Mouse (Mus musculus): ENCODE results near the gene Ulk4.
A peak's percentile ranks its signal among the peaks of the same experiment; 100 is the strongest.

Gene Ulk4

DNA sequence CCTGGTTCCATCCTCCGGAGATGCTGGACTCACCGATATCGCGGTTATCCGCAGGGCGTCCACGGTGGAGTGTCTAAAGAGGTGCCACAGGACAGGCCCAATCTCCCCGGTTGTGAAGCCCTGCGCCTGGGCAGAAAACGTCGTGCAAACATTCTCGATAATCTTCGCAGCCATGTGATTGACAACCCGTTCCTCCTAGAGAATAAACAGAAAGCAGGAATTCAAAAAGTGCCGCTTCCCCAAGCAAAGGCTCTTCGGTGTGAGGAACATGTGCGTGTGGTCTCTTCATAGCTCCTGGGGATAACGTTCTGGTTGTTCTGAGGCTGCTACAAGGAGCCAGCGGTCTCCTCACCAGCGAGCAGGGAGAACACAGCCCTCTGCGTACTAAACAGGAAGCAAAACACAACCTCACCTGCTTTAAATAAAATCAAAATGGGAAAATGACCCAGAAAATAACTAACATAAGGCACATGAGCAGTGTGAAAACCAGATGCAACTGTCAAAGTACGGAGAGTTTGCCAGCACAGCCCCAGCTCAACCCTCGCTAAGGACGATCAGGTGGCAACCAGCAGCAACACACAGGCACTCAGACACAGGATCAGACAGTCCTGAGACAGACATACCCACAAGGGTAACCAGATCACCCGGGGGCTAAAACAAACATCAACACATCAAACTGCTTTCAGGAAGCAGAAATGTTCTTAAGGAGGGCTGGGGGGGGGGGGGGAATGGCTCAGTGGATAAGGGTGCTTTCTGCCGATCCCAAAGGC, 84.2 kb downstream of the Ulk4 start:
- DNase-seq (ENCODE audit: low spot score in 2 of 2) = no peak

DNA sequence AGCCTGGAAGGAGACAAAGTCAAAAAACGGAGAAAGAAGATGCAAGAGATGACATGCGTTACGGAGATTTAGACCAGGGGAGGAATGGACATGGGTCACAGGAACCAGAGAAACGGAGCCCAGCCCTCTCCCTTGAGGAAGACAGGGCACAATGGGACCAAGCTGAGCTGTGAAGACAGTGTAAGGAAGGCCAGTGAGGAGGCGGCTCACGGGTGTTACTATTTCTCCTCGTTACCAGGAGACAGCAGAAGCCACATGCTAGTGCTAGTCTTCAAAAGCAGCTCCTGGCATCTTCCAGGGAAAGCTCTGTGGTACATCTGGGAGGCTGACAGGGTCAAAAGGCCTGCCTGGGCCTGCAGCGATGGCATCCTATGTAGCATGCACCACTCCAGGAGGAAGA, 89.2 kb downstream of the Ulk4 start:
- DNase-seq (ENCODE audit: low spot score in 2 of 2) = no peak

DNA sequence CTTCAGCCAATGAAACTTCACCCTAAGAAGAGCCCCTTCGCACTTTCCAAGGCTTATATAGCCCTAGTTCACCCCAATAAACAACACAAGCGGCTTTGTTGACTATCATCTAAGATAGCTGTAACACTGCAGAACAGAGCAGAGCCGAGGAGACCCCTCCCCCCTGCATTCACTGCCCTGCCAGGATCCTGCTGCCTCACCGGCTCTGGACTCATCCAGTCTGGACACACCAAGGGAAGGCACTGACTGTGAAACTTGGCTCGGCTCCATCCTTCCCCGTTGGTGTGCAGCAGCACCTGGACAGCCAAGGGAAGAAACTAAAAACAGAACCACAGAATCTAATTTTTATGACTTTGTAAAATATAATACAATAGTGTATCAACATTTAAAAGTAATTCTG, 91.2 kb downstream of the Ulk4 start:
- DNase-seq (ENCODE audit: low spot score in 2 of 2) = no peak

DNA sequence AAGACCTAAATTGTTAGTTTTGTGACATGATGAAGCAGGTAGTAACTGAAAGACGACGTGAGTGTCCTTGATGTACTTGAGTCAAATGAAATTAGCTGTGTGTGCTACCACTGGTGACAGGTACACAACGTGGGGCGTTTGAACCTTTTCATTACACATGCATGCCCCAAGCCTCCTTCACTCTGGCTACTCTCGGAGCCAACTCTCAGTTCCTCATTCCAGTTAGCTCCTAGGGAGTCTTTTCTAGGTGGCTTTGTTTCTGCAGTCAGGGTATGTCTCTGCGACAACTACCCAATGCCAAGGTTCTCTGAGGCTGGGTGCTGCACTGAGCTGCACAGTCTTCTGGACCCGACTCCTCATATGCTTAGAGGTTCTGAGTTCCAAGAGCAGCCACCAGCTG, 100.6 kb downstream of the Ulk4 start:
- no peak for DNase-seq (ENCODE audit: low spot score in 2 of 2)

DNA sequence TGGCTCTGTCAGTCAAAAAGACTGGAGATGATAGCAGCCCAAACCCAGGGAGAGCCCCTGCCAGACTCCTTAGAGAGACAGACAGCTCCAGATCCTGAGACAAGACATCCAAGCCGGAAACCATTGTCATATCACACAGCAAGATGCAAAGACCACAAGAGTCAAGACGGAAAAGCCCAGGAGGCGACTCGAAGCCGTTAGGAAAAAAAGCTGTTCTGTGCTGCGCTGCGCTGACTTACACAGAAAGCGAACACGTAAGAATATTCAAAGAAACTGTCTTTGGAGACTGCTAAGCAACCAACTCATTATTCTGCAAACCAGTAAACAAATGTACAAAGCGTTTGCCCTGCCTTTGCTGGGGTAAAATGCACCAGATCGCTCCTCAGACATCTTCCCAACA, 101.8 kb downstream of the Ulk4 start:
- no peak for DNase-seq (ENCODE audit: low spot score in 2 of 2)

DNA sequence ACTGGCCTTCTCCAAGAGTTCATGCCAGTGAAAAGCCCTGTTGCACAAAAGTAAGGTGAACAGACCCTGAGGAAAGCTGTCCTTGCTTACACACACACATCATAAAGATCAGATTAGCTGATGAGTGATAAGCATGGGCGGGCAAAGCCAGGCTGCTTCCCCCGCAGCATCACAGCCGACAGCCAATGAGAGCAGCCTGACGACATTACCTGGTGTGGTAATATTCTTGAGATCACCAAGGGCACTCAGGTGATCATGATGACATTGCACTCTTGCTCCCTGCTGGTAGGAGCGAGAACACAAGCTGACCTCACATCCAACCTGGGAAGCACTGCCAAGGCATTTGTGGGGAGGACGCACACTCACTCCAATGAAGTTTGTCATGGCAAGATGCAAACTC, 104.9 kb downstream of the Ulk4 start:
- no peak for DNase-seq (ENCODE audit: low spot score in 2 of 2)

DNA sequence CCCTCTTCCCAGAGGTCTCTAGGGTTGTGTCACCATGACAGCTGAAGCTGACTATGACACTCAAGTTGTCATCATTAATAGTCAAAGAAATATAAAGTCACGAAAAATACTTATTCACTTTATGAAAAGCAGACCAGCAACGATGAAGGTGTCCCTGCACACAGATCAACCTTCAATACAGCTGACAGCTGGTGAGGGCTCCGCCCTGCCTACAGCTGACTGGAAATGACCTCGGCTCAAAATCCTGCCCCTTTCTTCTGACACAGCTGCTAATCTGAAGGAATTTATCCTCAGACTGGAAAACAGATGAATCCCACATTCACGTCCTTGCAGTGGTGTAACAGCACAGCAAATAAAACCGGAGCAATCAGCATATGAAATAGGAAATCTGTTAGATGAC, 105.4 kb downstream of the Ulk4 start:
- DNase-seq (ENCODE audit: low spot score in 2 of 2) = no peak

DNA sequence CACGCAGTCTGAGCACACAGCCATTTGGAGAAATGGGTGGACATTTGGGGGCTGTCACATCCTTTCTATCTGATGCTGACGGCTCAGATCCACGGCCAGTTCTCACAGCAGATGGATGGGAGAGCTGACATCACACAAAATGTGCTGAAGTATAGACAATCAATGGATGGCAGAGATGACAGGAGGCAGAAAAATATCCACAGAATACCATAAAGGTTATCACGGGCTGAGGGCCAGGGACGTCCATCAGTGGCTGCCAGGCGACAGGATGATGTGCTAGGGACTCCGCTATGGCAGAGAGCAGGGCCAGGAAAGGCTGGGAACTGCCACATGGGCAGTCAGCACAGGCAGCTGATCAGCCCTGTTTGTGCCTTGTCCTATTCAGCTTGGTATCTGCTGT, 112.4 kb downstream of the Ulk4 start:
- no peak for DNase-seq (ENCODE audit: low spot score in 2 of 2)

DNA sequence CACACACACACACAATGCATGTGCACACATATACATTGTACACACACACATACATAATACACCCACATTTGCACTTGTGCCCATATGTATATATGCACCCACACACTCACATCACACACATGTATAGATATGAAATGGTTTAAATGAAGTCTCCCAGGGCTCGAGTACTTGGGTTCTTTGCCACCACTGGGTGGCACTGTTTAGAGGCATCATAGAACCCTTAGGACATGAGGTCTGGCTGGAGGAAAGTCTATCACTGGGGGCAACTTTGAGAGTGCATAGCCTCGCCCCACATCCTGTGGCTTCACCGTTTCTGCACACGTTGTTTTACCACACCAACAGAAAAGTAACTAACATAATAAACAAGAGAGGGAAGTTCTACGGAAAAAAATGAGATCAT, 114.2 kb downstream of the Ulk4 start:
- no peak for DNase-seq (ENCODE audit: low spot score in 2 of 2)

DNA sequence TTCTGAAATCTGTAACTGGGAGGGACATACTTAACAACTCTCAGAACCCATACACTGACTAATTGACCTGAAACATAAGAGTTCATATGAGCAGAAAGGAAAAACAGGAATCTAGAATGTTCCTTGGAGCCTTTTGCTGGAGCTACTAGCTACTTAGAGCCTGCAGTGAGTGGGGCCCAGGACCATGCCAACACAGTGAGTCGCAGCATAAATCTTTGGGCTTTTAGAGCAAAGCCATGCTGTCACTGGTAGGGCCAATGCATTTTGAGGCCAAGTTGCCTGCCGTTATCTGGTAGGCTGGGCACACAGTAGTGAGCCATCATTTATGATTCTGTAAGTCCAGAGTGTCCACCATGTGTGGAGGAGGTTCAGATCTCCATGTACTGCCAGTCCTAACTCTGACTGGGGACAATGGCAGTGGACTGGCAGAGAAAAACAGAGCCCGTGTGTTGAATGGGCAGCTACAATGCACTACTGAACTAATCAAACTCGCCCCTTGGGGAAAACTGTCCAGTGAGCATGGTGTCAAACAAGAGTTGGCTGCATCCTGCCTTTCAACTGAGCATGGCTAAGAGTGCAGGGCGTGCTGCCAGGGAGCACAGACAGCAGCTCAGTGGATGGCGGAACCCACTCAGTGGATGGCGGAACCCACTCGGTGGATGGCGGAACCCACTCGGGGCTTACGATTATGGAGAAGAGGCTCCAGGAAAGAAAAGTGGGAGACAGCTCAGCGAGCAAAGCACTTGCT, 115.0 kb downstream of the Ulk4 start:
- no peak for DNase-seq (ENCODE audit: low spot score in 2 of 2)

DNA sequence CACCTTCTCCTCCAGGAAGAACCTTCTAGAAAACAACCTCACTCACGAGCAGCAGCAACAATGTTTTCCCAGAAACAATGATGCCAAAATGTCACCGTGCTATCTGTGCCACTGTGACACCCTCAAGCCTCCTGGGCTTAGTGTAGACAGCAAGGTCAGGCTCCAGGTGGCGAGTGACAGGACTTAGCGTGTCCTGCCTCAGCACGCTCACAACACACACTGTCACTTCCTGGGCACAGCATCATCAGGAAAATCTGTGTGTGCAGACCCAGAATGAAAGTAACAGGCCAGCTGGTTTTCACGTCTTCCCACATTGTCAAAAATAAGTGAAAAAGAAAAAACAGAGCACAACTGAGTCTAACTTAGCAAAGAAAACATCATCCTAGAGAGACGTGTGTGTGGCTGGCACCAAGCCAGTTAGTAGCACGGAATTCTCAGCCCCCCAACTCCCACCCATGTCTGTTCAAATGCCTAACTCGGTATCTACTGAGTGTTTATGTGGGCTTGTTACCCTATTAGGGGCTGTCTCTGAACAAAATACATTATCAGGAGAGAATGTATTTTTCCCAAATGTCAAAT, 120.7 kb downstream of the Ulk4 start:
- no peak for DNase-seq (ENCODE audit: low spot score in 2 of 2)

DNA sequence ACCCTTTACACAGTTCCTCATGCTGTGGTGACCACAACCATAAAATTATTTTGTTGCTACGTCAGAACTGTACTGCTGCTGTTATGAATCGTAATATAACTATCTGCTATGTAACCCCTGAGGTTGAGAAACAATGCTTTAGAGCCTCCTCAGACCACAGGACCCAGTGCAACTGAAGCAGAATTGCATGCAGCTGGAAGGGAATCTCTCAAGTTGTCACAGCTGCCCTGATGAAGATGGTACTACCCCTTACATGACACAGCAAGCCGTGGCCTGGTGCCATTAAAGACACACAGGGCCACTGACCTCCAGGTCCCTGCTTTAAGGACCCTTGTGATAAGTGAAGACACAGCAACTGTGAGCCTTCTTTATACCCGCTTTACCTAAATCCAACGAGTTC, 123.7 kb downstream of the Ulk4 start:
- no peak for DNase-seq (ENCODE audit: low spot score in 2 of 2)

DNA sequence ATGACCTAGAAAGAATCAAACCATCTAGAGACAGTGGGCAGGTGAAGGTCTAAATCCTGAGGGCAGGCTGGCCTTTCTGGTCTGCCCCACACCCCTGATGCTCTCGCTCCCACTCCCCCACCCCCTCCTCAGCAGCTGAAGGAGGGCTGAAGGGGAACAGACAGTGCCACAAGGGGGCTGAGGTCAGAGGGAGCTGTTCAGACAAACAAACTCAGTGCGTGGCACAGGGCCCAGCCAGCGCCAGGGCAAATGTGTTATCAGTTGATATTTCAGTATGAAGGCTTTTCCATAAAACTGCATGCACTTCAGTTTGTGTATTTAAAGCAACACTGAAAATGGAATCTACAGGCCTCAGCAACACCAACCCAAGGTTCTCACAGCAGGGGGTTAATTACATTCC, 128.4 kb downstream of the Ulk4 start:
- no peak for DNase-seq (ENCODE audit: low spot score in 2 of 2)

DNA sequence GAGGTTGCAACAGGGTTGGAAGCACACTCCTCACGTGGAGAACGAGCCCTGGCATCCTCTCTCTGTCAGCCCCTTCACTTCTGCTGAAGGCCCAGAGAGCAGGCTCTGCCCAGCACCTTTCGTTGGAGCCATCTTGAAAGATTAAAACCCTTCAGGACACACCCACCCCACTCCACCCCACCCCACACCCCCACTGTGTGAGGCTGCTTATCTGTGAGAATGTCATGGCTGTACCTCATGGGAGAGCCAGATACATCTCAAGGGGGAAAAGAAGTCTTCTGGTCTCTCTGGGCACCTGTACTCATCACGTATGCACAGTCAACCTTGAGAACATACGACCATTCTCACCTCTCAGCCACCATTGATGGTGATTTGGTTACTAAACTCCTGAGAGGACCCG, 133.8 kb downstream of the Ulk4 start:
- no peak for DNase-seq (ENCODE audit: low spot score in 2 of 2)

DNA sequence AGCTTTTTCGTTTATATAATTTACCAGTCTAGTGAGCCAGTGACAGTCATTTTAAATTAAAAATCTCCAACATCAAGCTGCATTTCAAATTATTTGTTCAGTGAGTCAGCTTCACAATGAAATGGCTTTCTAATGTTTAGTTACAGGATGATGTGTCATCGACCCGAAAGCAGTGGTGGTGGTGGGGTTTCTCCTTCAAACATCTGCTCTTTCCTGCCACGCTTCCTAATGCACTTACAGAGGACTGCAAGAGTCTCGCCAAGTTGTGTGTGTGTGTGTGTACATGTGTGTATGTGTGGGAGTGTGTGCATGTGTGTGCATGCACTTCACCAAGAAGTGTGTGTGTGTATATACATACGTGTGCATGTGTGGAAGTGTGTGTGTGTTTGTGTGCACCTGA, 144.4 kb downstream of the Ulk4 start:
- DNase-seq (ENCODE audit: low spot score in 2 of 2) = no peak

DNA sequence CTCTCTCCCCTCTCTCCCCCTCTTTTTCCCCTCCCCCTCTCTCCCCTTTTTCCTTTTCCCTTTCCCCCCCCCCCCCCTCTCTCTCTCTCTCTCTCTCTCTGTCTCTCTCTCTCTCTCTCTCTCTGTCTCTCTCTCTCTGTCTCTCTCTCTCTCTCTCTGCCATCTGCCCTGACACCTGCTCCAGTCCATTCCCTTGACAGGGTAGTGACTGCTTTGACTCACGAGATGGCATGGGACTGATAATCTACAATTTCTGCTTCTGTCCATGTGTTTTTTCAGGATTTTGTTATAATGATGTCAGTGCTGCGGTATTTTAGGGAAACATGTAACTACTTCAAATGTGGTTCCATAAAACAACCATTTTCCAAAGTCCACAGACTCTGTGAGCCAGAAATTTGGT, 147.5 kb downstream of the Ulk4 start:
- no peak for DNase-seq (ENCODE audit: low spot score in 2 of 2)

DNA sequence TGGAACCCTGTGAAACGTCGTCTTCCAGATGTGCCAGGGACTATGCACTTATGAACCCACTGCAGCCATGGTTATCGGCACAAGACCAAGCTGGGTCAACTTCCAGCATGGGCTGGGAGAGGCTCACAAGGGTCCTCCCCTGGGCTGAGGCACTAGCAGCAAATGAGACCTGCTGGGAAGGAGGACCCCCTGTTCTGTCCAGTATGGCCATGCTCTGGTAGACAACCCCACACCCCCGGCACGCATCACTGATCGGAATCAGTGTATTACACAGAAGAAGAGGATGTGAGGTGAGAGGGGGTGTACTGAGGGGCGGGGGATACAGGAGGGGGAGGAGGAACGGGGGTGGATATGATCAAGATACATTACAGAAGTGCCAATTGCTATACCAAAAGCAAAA, 148.1 kb downstream of the Ulk4 start:
- DNase-seq (ENCODE audit: low spot score in 2 of 2) = no peak

DNA sequence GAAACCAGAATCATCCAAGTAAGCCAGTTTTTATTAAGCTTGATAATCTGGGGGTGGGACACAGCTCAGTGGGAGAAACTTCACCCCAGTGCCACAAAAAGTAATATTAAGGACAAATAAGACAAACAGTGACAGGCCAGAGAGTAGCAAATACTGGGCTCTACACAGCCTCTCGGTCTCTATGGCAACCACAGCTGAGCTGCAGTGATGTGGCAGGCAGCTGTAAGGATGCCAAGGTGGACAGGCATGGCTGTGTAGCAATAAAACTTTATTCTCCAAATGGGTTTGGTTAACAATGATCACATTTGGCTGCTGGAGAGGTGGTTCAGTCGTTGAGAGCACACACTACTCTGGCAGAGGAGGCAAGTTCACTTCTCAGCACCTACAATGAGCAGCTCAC, 150.0 kb downstream of the Ulk4 start:
- no peak for DNase-seq (ENCODE audit: low spot score in 2 of 2)

DNA sequence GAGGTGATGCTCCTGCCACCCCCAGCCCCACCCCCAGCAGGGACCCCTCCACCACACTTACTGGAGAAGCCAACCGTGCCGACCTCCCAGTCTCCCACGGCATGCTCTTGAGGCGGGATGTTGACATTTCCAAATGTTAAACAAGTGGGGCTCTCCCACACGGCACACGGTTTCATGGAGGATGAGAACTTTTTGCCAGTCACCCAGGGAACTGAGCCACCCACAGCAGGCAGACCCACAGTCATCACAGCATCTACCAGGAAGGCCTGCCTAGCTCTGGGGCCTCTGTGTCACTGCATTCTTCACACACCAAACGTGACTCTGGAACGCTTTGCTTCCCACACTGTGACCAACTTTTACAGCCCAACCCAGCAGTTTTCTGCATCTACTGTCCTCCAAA, 152.3 kb downstream of the Ulk4 start:
- no peak for DNase-seq (ENCODE audit: low spot score in 2 of 2)

DNA sequence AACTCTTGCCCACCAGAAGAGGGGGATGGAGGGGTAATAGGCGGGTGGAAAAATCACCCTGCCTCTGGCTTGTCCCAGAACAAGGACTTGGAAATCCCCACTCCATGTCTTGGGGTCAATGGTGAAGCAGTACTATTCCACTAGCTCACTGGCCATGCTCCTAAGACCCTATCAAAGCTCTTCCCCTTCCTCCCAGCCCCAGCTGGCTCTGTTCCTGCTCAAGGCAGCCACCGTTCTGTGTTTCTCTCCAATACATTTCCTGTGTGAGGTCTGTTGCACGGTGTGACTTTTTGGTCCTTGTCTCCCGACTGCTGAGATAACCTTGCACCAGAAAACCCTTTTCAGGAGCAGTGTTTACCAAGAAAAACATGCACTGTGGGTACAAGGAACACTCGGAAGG, 155.0 kb downstream of the Ulk4 start:
- no peak for DNase-seq (ENCODE audit: low spot score in 2 of 2)

DNA sequence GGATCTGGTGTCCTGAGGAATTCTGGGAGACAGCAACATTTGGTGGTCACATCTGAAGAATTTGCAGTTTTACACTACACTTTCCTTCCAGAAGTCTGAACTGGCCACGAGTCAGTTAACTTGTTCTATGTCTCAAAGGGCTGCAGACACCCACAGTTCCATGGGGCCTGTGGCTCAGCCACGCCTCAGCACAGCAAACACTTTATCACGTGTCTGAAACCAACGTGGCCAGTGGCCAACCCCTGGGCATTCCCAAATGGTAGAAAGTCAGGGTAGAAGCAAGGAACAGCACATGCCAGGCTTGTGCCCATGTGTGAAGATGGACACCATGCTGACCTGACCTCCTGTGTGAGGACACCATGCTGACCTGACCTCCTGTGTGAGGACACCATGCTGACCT, 159.1 kb downstream of the Ulk4 start:
- no peak for DNase-seq (ENCODE audit: low spot score in 2 of 2)

DNA sequence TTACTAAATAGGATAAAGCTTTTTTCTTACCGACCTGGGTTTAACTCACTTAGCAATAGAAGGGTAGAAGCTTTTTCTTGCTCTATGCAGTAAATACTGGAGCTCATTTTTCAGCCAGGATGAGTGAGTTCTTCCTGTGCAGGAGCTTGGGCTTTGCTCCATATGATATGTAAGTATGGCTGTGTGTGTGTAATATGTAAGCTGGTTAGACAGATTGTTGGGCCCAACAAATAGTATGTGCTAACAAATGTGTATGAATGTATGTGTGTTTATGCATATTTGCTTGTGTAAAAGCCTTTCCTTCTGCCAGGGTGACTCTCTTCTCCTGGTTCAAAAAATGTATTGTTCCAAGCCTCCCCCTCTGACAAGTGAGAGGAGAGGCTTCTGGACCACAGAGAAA, 164.9 kb downstream of the Ulk4 start:
- no peak for DNase-seq (ENCODE audit: low spot score in 2 of 2)

DNA sequence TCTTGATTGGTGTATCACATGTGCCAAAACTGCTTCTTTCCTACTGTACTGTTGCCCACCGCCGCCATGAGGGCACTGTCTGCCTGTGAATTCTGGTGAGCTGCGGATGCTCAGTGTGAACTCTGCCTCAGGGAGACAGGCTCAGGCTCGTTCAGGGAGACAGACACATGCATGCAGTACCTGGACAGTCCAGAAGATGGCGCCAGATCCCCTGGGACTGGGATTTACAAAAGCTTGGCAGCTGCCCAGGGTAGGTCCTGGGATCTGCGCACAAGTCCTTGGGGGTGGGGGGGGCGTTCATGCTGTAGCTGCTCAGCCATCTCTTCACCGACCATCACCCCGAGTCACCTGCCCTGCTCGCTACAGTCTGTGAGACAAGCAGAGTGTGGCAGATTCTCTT, 168.9 kb downstream of the Ulk4 start:
- DNase-seq (ENCODE audit: low spot score in 2 of 2) = peak; percentile 18 to 39
